Mouse (Mus musculus): ENCODE results near the gene Zfp423.

Zfp423 gene

DNA sequence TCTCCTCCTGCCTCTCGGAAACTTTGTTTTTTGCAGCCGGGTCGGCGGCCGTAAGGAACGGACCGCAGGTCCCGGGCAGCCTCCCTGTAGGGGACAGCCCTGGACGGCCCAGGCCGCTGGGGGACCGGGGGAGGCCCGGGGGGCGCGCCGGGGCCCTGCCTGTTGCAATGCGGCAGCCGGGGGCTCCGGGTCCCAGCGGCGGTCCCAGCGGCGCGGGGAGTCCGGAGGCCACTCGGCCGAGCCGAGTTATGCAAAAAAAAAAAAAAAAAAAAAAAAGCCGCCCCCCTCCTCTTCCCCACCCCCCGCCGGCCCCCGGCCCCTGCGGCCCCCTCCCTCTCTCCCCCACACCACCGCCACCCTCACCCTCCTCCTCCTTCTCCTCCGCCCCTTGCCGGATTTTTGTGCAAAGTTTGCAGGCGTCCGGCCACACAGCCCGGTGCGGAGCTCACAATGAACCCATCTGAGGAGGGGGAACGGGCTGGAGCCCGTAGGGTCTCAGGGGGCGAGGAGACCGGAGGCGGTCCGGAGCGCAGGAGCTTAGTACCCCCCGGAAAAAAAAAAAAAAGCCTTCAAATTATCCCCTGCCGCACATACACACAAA is at the start of gene Zfp423:
Gene Zfp423, minus strand, starts transcription at position 276 of the 601 bp plus-strand sequence.
- no peak for DNase-seq (ENCODE audit: low spot score)

DNA sequence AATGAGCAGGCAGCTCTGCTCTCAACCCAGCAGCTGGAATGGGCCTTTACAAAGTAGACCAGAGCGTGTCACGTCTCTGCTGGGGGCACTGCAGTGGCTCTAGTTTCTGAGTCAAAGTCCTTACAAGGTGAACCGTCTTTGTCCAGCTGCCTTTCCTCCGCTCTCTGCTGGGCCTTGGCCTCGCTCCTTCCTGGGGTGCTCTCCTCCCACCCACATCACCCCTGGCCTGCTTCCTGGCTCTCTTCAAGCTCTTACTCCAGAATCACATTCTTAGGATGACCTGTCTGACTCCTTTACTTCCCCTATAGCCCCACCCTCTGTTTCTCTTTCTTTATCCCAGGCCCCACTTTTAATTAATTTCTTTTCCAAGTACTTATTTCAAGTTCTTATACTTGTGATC is 47.4 kb upstream of the Zfp423 start:
- DNase-seq (ENCODE audit: low spot score), result no peak

DNA sequence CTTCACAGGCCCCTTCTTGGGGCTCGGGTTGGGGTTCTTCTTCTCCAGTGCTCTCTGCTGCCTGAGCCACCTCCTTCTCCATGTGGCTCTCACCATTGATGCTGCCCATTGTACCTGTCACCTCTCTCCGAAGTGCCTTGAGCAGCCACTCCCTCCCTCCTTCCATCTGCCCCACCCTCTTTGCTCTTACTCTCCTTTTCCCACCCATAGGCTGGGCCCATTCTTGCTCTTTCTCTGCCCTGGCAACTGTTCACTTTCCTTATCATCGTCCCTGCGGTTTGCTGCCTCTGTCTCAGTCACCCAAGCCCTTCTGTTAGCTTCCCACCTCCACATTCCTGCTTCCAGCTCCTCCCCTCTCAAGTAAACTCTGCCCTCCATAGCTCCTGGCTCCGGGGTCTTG is 25.4 kb upstream of the Zfp423 start:
- DNase-seq (ENCODE audit: low spot score), result no peak

DNA sequence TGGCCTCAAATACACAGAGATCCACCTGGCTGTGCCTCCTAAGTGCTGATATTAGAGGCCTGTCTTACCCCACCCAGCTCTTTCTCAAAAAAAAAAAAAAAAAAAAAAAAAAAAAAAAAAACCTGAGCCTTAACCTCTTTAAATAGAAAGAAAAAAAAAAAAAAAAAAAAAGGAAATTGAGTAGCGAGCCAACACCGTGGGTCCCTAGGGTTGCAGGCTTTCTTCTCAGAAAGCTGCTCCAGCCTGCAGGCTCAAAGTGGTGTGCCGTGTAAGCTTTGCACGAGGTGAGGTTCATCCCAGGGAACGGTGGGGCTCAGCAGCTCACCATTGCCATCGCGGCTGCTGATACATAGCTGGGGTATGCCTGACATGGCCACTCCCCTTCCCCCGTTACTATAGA is 24.6 kb upstream of the Zfp423 start:
- DNase-seq (ENCODE audit: low spot score), result no peak

DNA sequence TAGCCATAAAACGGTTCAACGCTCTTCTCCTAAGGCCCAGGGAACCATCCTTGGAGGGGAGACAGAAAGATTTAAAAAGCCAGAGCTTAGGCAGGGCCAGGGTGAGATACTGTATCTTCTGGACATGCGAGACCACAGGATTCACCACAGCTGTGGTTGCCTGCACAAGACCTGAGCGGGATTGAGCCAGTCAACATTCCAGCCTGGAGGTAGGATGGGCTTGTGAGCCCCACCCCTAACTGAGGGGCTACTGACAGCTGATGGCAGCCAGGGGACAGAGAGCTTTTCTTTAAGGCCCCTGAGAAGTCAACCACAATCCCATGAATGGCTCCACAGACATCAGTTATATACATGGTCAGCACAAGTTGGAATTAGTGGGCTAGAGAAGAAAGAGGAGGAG is 23.5 kb upstream of the Zfp423 start:
- no peak for DNase-seq (ENCODE audit: low spot score)

DNA sequence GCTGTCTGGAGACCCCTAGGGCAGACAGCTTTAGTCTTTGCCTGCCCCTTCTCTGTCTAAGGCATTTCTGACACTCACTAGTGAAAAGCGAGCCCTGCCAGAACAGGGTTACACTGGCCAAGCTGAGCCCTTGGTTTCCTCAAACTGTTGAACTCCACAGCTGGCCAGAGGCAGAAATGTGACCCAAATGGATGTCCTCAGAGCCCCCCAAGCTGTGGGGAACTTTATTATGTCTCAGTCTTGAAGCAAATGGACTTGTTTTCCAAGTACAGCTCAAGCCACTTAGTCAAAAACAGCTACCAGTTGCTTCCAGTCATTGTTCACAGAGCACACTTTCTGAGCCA is 16.0 kb upstream of the Zfp423 start:
- no peak for DNase-seq (ENCODE audit: low spot score)

DNA sequence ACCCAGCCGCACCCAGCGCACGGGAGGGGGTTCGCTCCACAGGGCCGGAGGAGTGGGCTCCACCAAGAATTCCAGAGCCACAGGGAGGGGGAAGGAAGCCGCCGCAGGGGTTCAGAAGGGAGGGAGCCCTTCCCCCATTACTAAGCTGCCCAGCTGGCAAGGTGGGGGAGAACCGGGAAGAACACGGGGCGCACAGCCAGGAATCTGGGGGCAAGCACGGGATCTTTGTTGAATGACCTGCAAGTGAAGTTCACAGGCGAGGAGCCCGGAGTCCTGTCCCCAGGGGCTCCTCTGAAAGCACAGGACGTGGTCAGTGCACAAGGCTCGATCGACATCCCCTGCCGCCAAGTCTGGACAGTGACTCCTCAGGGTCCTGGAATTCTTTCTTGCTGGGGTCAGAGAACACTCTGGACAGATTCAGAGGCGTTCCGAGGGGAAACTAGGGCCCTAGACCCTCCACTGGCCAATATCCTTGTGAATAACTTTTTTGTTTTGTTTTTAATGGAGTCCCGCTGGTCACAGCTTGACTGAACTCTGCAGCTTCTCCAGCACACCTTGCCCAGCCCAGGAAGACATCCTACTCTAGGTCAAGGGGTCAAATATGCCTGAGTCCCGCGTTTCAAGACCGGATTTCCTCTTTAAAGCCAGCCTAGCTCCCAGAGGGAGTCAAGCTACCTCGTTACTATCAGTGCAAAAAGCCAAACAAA is 15.5 kb upstream of the Zfp423 start:
- no peak for DNase-seq (ENCODE audit: low spot score)

DNA sequence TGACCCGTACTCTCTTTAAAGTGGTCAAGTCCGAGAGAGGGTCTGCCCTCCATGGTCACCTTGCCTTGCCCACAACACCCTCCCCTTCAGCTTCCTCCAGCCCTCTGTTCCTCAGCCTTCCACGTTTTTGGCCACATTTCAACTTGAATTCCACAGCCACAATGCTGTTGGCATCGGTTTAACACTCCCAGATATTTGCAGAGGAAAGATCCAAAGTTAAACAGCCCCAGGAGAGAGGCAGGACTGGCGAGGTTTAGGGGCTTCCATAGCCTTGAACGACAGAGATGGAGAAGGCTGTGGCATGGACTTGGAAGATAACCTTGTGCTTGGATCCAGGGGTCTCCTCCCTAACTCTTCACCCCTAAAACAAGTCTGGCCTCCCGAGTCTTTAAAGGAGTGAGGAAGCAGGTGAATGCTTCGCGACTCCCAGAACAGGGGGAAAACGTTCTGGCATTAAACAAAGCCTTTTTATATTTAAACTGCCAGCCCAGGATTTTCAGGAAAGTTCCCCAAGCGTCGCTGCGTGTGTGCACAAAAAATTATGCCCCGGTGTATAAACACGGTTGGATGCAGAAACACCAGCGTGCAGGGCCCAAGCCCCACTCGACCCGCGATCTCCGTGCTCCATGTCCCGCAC is 14.8 kb upstream of the Zfp423 start:
- DNase-seq (ENCODE audit: low spot score), result no peak

DNA sequence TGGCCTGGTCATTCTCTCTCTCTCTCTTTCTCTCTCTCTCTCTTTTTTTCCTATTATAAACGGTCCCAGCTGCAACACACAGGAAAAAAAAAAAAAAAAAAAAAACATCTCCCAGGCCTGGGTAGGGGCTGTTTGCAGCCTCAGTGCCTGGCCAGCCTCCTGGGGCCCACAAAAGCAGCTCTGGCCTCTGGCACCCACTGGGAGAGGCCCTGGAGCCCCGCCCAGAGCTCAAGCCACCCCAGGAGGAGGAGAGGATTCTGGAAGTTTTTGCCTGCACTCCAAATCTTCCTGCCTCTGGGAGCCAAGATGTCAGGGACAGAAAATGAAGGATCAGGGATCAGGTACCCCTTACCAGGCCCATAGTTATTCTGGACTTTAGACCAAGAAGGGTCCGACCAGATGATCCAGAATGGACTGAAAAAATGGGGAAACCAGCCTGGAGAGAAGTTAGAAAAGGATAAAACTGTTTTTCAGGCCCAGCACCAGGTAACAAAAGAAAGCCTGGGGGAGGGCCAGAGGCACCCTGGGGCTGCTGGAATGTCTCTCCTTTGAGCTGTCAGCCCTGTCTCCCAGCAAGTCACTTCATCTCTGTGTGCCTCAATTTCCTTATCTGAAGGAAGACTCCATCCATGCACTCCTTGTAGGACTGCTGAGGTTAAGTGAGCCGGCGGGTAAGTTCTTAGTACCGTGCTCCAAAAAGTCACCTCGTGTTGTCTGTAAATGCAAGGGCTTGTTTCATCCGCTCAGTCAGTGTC is 8.6 kb upstream of the Zfp423 start:
- DNase-seq (ENCODE audit: low spot score), result no peak

DNA sequence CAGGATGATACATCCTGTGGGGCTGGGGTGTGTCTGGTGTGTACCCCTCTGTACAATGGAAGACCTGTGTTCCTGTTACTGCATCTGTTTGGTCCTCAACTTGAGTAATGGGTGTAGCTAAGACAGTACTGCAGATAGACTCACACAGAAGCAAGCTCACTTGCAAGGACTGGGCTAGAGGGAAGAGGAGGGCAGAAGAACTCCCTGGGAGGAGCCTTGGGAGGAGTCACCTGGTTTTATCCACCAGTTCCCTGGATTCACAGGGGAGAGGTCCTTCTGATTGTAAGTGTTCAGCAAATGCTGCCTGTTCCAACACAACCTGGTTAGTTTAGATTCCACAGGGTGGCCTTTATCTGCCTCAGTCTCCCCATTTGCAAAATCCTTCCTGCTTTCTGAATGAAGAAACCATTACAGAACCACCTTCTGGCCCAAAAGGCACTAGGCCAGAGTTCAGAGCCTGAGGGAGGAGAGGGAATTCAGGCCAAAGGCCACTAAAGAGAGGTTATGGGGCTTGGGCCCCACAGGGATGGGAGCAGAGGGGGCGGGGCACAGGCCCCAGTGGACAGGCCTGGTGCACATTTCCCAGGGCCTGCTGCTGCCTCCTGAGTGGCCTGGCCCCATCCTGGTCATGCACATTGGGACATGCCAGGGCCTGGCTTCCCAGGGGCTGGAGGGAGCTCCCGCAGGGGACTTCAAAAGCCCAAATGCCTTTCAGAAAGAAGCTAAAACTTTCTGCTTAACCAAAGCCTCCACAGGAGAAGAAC is 7.8 kb upstream of the Zfp423 start:
- no peak for DNase-seq (ENCODE audit: low spot score)

DNA sequence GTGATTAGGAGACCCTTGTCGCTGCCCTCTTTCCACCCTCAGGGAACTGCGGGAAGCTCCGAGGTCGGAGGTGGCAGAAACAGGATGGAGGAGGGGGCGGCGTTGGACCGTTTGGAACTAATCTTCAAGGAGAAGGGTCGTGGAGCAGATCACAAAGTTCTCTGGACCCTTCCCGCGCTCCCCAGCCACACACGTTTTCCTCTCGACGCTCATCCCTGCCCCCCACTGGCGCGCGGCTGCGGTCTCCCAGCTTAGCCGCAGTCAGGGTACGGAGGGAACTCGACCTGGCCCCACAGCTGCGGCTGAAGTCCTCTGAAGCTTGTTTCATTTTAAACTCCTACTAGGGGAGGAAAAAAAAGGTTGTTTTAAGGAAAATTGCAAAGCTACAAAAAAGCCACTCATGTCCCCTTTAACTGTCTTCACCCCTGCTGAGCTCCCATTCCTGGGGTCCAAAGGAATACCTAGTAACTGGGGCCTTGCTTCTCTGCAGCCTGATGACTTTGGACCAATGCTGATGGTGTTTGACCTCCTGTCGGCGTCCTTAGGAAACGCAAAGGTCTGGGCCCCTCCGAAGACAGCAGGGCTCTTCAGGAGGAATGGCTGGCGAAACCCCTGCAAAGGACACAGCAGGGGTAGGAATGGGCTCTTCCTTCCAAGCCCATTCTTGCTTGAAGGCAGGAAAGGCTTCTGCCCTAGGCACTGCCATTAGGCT is 3.3 kb upstream of the Zfp423 start:
- DNase-seq (ENCODE audit: low spot score), result no peak

DNA sequence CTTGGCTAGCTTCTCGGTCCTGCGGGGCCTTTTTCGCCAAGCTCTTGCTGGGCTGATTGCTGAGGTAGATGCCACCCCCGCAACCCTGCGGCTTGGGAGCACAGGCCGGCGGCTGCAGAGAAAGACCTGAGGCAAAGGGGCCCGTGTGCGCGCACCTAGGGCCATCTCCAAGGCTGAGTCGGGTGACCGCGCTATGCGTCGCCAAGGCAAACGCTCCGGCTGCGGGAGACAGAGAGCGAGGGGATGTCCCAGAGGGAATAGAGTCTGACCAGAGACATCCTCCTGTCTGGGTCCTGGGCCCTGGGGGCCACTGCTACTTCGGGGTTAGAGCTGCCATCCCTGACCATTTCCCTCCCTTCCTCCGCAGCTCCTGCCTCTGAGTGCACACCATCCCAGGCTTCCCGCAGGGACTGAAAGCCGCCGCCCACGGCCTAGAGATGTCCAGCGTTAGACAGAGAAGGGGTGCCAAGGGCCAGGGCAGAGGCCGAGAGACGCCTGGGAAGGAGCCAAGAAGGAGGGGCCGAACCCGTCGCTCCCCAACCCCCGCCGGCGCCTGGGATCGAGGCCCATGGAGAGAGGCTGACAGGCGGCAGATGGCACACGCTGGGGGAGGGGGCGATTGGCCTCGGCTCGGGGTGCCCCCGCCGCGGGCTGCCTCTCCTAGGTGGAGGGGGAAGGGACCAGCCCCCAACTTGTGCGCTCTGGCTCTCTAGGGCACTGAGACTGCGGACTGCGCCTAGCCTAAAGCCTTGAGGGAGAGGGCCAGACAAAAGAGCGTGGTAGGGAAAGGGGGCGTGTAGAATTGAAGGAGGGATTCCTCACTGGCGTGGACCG is 2.5 kb upstream of the Zfp423 start:
- no peak for DNase-seq (ENCODE audit: low spot score)

DNA sequence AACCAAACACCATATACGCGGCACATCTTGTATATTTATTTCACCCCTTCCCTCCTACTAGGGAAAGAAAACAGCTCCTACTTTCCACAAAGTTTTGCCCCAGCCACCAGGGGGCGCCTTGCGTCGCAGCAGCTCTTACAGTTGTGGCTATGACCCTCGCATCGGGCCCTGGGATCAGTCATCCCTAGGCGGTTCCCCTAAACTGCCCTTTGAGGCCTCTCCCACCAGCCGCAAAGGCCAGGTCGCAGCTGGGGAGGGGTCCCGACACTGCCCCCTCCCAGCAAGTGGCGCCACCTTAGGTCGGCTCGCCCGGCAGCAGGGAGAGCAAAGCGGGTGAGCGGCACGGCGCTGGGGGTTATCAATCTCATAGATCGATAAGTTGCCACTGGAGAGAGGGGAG is 1.7 kb upstream of the Zfp423 start:
- DNase-seq (ENCODE audit: low spot score), result no peak

DNA sequence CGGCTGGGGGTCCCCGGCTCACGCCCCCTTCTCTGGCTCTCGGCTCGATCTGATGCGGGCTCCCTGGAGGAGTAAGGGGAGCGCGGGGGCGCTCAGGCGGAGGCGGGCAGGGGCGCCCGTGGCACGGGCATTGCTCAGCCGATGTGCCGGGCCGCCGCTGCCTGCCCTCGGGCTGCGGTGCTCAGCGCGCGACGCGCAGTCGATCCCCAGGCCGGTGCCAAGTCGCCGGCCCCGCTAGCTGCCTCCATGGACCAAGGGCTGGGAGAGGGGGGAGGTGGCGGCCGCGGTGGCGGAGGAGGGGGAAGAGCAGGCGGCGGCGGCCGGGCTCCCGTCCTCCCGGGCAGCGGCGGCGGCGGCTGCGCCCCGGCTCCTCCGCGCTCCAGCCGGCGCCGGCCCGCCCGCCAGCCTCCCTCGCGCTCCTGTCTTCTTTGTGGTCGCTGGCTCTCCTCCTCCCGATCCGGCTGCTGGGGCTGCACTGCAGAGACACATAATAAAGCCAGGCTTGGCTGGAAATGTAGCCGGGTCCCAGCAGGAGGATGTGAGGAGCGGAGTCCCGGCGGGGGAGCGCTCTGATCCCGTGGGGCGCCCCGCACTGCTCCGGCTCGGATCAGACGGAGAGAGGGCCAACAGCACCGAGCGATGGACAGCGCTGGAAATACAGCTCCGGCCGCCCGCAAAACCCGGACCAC is 810 bp upstream of the Zfp423 start:
- DNase-seq (ENCODE audit: low spot score), result peak; percentile 68

DNA sequence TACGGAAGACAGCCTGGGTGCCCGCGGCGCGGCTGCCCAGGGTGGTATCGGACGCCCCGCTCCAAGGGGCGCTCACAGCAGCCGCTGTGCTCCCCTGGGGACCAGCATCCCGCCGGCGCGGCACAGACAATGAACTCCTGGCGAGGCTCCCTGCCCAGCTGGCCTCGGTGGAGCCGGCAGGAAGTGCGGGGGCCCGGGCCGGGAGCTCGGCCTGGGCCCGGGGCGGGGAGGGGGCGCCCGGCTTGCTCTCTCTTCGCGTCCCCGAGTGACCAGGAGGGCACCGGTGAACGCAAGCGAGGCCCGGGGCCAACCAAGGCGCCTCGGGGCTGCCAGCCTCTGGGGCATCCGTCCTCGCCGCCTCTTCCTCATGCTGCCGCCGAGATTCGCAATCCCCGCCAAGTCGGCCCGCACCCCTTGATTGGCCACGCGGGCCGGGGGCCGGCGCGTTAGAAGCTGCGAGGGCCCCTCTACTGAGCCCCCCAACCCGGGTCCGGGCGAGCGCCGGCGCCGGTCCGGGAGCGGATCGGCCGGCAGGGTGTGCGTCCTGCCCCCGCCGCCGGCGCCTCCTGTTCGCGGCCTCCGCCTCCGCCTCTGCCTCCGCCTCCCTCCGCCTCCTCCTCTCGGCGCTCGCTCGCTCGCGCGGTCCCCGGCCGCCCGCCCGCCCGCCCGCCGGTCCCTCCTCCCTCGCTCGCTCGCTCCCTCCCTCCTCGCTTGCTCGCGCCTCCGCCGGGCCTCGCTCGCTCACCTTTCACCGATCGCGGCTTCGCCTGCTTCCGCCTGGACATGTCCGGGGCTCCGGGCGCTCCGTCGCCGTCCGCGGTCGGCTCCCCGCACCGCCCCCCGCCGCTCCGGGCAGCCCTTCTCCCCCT is 710 bp downstream of the Zfp423 start:
- DNase-seq (ENCODE audit: low spot score), result no peak

DNA sequence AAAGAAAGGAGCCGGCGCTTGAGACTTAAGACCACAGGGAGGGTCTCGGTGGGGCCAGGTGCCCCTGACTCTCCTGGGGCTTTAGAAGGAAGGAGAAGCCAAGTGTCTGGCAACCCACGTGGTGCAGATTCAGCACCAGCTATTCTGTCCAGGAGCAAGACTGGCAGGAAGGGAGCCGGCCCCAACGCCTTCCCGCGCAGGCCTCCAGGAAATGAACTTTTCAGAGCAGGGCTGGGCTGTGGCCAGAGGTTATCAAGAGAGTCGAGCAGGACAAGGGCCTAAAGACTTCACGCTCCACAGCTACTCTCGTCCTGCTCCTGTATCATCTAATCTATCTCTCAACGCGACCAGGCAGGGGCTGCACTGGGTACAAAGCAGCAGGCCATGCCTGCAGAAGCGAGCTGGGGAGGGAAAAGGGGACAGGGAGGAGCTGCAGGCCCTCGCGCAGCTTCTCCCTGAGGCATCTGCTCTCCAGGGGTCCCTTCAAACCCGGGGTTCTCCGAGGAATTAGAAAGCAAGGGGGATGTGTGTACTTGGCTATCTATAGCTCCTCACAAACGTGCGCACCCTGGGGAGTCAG is 1.4 kb downstream of the Zfp423 start:
- DNase-seq (ENCODE audit: low spot score), result no peak

DNA sequence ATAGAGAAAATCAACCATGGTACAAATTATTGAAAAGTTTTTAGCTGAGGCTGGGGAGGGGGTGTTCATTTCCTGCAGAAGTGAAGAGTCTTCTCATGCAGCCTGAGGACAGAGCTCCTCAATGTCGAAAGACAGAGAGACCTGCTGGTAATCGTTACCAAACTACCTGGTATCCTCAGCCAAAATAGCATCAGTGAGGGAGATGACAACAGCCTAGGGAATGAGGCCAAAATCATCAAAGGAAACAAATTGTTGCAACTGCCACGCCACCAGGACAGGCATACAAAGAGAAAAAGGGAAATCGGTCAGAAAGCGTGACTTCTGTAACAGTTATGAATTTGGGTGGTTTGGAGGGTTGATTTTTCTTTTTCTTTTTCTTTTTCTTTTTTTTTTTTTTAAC is 3.4 kb downstream of the Zfp423 start:
- DNase-seq (ENCODE audit: low spot score), result no peak

DNA sequence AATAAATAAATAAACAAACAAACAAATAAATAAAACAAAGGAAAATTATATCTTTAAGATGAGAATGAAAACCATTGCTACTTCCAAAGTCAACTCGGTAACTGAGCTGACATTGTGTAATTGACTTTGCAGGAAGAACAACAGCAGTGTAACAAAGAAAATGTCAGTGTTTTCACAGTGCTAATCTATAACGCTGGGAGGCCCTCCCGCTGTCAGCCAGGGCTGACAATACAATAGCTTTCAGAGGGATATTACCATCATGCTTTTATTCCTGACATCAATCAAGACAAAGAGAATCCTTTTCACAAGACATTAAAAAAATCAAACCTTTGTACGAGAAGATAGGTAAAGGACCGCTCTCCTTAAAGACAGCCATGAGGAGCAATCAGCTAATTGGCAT is 5.9 kb downstream of the Zfp423 start:
- no peak for DNase-seq (ENCODE audit: low spot score)

DNA sequence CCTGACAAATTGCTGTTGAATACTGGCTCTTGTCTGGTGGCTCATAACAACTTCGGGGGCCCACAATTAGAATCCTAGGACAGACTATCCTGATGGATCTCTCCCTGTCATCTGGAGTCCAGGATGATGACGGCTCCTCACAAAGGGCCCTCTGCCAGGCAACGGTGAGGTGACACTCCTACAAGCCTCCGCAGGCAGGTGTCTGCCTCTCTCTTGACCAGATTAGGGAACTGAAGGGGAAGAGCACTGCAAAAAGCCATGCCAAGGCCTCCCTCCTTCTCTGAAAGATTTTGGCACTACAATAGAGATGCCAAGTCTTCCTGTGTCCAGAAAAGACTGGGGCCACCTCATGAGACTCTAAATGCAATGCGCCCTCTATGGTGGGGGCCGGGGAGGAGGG is 7.1 kb downstream of the Zfp423 start:
- DNase-seq (ENCODE audit: low spot score), result no peak

Data from ovary, postnatal 10 days (tissue).